Mouse (Mus musculus): ENCODE data around the gene Psmf1. TPM values are rescaled to one million over a fixed set of nuclear protein-coding genes. Genes with fewer than 3 reads are reported as not detected.

The Psmf1 gene
- polyA plus RNA-seq, 1 experiment = 47.6 TPM

DNA sequence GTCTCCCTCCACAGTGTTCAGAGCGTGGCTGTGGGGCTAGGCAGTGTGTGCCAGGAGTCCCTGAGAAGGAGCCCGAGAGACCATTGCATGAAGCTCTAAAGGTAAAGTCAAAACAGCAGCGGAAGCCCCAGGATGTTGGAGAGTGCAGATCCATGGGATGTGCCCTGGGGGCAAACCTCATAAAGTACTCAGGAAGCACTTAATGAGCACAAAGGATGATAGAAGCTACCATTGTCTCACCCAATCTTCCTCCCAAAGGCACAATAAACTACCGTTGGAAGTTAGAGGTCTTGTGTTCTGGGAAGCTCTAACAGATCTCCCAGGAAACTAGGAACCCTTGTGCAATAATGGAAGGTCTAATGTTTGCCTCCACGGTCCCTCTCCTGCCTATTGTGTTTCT, 13.5 kb upstream of the Psmf1 start:
- Histone ChIP-seq H3K36me3 (replicated peaks; ENCODE audit: low read length) (no peaks in the 10 kb centered on the region), H3K9me3 (peaks cover 3% of the 10 kb centered on the region; the same call in 1 of the 2 replicates), H3K27me3 (replicated peaks) (peaks cover 14% of the 10 kb centered on the region), H3K4me3 (replicated peaks) (no peak overlapping the region), H3K4me1 (no peaks in the 10 kb centered on the region)
- no peak for TF ChIP-seq GATA1 (IDR thresholded peaks at IDR 0.05; ENCODE audit: borderline replicate concordance, low read length)
- TF ChIP-seq FLI1 (IDR thresholded peaks at IDR 0.05; ENCODE audit: low read length) = no peak

DNA sequence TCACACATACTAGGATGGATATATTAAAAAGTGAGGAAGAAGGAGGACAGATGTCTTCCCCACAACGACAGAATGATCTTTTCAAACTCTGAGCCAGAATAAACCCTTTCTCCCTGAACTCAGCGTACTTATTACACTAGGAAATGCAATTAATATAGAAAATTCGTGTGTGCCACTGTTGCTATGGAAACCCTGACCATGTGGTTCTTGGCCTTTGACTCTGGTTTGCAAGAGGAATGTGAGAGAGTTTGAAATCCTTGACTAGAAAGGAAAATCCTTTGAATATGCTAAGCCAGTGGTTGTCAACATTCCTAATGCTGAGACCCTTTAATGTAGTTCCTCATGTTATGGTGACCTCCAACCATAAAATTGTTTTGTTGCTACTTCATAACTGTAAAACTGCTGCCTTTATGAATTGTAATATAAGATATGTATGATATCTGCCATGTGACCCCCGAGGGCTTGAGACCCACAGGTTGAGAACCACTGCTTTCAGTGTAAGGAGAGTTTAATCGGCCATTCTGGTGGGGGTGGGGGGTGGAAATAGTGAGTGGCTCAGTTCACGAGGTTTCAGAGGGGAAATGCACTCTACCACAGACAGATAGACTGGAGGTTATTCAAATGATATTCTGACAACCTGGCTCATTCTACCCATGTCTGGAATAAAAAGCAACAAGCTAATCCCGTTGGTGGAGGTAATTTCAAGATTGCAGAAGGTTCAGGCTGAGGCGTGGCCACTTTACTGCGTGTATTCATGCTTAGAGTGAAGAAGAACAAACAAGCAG, 12.5 kb upstream of the Psmf1 start:
- Histone ChIP-seq H3K36me3 (replicated peaks; ENCODE audit: low read length) (no peaks in the 10 kb centered on the region), H3K4me3 (replicated peaks) (no peak overlapping the region), H3K27me3 (replicated peaks) (peaks cover 17% of the 10 kb centered on the region), H3K4me1 (no peaks in the 10 kb centered on the region), H3K9me3 (peaks cover 4% of the 10 kb centered on the region; the same call in 1 of the 2 replicates)
- TF ChIP-seq FLI1 (IDR thresholded peaks at IDR 0.05; ENCODE audit: low read length) (no peak), GATA1 (IDR thresholded peaks at IDR 0.05; ENCODE audit: borderline replicate concordance, low read length) (no peak)

DNA sequence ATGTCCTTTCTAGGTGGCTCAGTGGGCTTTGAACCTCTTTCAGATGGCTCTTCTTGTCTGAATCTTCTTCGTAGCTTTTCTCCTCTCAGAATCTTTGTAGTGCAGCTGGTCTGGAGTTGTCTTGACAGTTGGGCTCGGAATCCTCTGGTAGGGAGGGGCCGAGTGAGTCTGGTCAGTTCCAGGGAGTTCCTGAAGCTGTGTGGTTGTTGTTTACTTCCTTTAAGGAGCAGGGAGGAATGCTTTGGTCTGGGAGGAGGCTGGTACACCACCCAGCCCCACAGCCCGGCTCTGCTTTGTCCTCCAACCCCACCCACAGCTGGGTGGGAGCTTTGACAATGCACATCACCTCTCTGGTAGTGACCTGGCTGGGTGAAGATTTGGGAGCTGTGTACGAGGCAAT, 7.3 kb upstream of the Psmf1 start:
- TF ChIP-seq GATA1 (IDR thresholded peaks at IDR 0.05; ENCODE audit: borderline replicate concordance, low read length) = no peak
- TF ChIP-seq FLI1 (IDR thresholded peaks at IDR 0.05; ENCODE audit: low read length) = no peak
- H3K27me3 ChIP-seq (replicated peaks) = peaks cover 22% of the 10 kb centered on the region
- no peaks in the 10 kb centered on the region for H3K36me3 ChIP-seq (replicated peaks; ENCODE audit: low read length)
- H3K9me3 ChIP-seq = peaks cover 9% of the 10 kb centered on the region; the same call in 1 of the 2 replicates
- 0 out of 2 replicates have a peak, but pooled peaks cover 9% of the 10 kb centered on the region for H3K4me1 ChIP-seq
- H3K4me3 ChIP-seq (replicated peaks) = no peak overlapping the region

DNA sequence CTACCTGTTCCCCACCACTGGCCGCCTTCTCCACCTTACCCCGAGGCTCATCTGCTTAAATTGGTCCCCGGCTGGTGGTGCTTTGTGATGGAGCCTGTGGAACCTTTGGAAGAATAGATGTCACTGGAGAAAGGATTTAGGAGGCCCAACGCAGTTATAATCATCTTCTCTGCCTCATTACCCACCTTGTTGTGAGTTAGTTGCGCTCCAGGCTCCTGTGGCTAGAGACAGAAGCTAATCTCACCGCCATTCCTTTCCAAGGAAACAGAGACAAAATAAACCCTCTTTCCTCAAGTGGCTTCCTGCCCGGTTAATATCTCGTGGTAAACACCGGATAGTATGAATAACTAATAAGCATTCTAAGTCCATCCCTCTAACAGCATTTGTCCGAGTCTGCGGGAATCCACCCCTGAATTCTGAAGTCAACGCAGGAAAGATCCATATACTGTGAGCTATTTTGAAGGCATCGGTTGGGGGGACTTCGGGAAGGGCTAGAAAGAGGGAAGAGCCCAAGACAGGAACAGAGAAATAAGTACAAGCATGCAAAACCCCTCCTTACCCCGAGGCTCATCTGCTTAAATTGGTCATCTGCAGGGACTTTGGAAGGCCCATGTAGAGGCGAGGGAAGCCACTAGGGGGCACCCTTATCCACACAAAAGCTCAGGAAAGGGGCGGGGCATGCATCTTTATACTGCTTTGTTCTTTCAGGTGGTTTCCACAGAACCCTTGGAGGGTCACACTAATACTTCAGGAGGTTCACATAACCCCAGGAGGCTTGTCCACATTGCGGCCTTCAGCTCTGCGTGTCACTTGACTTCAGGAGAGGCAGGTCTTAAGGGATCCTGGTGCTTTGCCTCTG, 4.1 kb upstream of the Psmf1 start:
- Histone ChIP-seq H3K36me3 (replicated peaks; ENCODE audit: low read length) (no peaks in the 10 kb centered on the region), H3K27me3 (replicated peaks) (peaks cover 25% of the 10 kb centered on the region), H3K9me3 (peaks cover 9% of the 10 kb centered on the region; the same call in 1 of the 2 replicates), H3K4me1 (peaks cover 22% of the 10 kb centered on the region), H3K4me3 (replicated peaks) (no peak overlapping the region)
- no peak for TF ChIP-seq GATA1 (IDR thresholded peaks at IDR 0.05; ENCODE audit: borderline replicate concordance, low read length)
- TF ChIP-seq FLI1 (IDR thresholded peaks at IDR 0.05; ENCODE audit: low read length) = no peak

DNA sequence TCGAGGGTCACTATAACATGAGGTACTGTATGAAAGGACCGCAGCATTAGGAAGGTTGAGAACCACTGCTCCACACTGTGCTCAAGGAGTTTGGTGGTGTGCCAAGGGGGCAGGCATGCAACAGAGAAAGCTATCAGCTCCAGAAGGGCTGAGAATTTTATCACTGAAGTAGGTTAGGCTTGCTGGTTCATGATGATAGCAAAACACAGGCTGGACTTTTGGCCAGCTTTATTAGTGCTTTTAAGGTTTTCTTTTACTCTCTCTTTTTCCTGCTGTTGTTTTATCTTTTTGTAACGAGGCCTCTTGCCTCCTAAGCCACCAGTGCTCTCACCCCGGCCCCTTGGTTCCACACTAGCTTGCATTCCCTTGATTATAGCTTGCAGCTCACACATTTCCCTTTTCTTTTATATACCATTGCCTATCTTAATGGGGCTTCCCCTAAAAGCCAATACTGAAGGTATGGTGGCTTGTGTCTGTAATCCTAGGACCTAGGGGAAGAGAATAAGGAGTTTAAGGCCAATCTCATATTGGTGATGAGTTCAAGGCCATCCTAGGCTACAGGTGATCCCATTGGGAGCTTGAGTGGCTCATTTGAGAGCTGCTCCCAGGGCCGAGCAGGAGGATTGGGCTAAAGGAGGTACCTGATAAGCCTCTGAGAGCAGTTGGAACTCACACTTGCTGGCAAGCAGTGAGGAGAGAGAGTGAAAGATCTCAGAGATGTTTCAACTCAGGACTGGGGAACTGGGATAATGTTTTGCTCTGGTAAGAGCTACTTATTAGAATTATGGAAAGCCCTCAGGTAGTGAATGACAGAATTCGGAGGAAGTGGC, 921 bp downstream of the Psmf1 start:
- H3K27me3 ChIP-seq (replicated peaks) = peaks cover 9% of the 10 kb centered on the region
- H3K4me1 ChIP-seq = peaks cover 63% of the 10 kb centered on the region
- no peak overlapping the region for H3K4me3 ChIP-seq (replicated peaks)
- H3K36me3 ChIP-seq (replicated peaks; ENCODE audit: low read length) = no peaks in the 10 kb centered on the region
- H3K9me3 ChIP-seq = peaks cover 4% of the 10 kb centered on the region; the same call in 1 of the 2 replicates
- TF ChIP-seq FLI1 (IDR thresholded peaks at IDR 0.05; ENCODE audit: low read length) (no peak), GATA1 (IDR thresholded peaks at IDR 0.05; ENCODE audit: borderline replicate concordance, low read length) (no peak)

DNA sequence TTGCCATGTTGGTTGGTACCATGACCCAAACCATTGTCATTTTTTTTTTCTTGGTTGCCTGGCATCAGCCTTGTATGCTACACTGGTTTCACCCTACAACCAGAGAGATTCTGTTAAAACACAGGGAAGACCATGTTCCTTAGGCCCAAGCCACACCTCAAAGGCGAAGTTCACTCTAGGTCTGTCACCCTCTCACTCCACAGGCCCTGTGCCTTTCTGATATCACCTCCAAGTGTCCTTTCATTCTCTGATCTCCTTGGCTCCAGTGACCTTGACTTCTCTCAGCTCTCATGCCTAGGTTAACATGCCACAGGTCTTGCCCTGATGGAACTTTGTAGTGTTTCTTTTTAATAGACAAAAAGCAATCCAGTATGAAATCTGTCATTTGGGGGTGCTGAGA, 1.9 kb downstream of the Psmf1 start:
- Histone ChIP-seq H3K4me1 (peaks cover 68% of the 10 kb centered on the region), H3K36me3 (replicated peaks; ENCODE audit: low read length) (peaks cover 6% of the 10 kb centered on the region), H3K9me3 (peaks cover 1% of the 10 kb centered on the region; the same call in 1 of the 2 replicates), H3K4me3 (replicated peaks) (peak overlapping the region; percentile 33), H3K27me3 (replicated peaks) (peaks cover 5% of the 10 kb centered on the region)
- no peak for TF ChIP-seq GATA1 (IDR thresholded peaks at IDR 0.05; ENCODE audit: borderline replicate concordance, low read length)
- no peak for TF ChIP-seq FLI1 (IDR thresholded peaks at IDR 0.05; ENCODE audit: low read length)

DNA sequence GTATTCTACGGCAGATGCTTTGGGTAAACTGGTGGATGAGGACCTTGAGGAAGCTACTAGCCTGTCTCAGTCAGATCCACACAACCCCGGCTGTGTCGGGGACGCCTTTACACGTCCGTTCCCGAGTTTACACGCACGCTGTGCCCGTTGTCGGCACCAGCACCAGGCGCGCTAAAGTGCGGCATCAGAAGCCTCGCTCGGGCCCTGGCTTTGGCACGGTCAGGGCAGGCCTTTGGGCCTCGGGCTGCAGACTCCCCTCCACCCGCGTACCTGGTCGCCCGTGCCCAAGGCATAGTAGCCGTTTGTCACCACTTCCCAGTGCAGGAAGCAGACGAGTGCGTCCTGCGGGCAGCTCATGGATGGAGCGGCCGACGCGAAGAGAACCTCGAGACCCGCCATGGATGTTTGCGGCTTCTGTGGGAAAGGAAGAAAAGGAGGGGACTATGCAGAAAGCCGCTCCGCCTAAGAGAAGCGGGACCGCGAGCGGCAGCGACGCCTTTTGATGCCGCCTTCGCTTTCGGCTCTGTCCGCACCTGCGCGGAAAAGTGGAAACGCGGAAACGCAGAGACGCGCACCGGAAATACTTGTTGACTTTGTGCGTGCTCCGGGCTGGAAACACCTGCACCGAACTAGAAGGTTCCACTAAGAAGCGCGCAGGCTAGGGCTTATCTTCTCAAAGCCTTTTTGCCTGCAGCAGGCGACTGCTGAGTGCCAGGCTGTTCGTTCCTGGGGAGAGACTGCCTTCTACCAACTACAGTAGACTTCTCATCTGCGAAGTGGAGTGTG, 3.1 kb downstream of the Psmf1 start:
- Histone ChIP-seq H3K36me3 (replicated peaks; ENCODE audit: low read length) (peaks cover 13% of the 10 kb centered on the region), H3K27me3 (replicated peaks) (peaks cover 3% of the 10 kb centered on the region), H3K9me3 (no peaks in the 10 kb centered on the region), H3K4me3 (replicated peaks) (peak overlapping the region; percentile 96), H3K4me1 (peaks cover 80% of the 10 kb centered on the region)
- TF ChIP-seq FLI1 (IDR thresholded peaks at IDR 0.05; ENCODE audit: low read length) = 0 out of 2 replicates have a peak, but pooled peaks have one; percentile 24
- no peak for TF ChIP-seq GATA1 (IDR thresholded peaks at IDR 0.05; ENCODE audit: borderline replicate concordance, low read length)

DNA sequence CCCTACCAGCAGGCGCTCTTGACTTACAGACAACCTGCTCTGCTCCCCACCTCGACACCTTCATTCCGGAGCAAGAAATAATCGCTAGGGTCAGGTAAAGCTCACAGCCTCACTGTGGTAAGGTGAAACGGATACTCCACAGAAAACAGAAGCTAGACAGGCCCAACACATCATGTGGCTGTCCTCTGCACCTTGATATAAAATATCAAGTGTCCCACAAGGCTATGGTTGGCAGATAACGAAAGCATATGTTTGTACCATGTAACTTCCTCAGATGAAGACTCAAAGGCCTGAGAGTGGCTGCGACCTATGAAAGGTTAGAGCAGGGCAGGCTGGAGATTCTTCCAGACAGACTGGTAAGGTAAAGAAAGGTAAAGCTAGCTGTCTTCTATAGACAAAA, 4.5 kb downstream of the Psmf1 start:
- no peak for TF ChIP-seq GATA1 (IDR thresholded peaks at IDR 0.05; ENCODE audit: borderline replicate concordance, low read length)
- no peak for TF ChIP-seq FLI1 (IDR thresholded peaks at IDR 0.05; ENCODE audit: low read length)
- Histone ChIP-seq H3K9me3 (no peaks in the 10 kb centered on the region), H3K27me3 (replicated peaks) (peaks cover 3% of the 10 kb centered on the region), H3K4me1 (peaks cover 81% of the 10 kb centered on the region), H3K36me3 (replicated peaks; ENCODE audit: low read length) (peaks cover 27% of the 10 kb centered on the region), H3K4me3 (replicated peaks) (peak overlapping the region; percentile 96)

All from megakaryocyte, embryonic 14.5 days (primary cell).